Mouse (Mus musculus): ENCODE measurements around the gene Ror2. TPM values are rescaled to one million over a fixed set of nuclear protein-coding genes. Genes with fewer than 3 reads are reported as not detected.

Gene Ror2
- polyA plus RNA-seq, 1 experiment from 2014 or later: 10.2 TPM

DNA sequence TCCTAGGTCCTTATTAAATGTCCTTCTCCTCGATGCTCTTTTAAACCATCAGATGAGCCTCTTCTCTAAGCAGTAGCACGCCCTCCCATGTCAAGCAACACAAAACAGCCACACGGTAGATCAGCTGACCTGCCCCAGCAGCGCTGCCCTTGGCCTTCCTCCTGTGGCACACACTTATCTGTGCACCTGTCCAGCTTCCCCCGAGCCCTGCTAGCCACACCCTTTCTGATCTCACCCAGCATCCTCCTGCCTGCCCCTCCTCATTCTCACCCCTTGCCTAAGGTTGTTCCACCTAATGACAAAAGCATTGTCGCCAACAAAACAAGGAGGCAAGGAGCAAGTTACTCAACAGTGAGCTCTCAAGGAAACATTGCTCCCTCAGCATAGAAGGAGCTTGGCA is 18.1 kb downstream of the Ror2 start:
- H3K4me1 ChIP-seq (ENCODE audit: control insufficient read depth, insufficient read depth, low read length): peaks cover 46% of the 10 kb centered on the region
- no peak overlapping the region for H3K9ac ChIP-seq (ENCODE audit: low read depth, low read length)
- H3K9me3 ChIP-seq (replicated peaks; ENCODE audit: control insufficient read depth, low read length): no peaks in the 10 kb centered on the region
- H3K27ac ChIP-seq (ENCODE audit: low read depth, low read length): no peak overlapping the region
- no peak for ATAC-seq (replicated peaks; ENCODE audit: insufficient number of reproducible peaks, low FRiP score, low TSS enrichment)
- 58% methylated on average over 6 of the region's 6 CpGs for WGBS (ENCODE audit: insufficient replicate concordance)
- H3K36me3 ChIP-seq (ENCODE audit: control insufficient read depth, insufficient read depth, low read length): no peaks in the 10 kb centered on the region
- H3K27me3 ChIP-seq (ENCODE audit: control insufficient read depth, insufficient read depth, low read length): no peaks in the 10 kb centered on the region
- no peak overlapping the region for H3K4me2 ChIP-seq
- H3K4me3 ChIP-seq (ENCODE audit: low read depth, low read length): no peak overlapping the region

DNA sequence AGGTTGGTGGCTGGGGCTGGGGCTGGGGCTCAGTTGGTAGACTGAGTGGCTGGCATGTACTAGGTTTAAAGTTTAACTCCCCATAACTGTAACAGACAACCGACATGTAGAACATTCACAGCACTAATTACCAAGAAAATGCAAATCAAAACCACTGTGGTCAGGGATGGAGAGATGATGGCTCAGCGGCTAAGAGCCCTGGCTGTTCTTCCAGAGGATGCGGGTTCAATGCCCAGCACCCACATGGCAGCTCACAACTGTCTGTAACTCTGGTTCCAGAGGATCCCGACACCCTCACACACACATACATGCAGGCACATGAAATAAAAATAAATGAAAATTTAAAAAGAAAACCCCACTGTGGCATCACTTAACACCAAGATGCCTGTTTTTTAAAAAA is 18.8 kb downstream of the Ror2 start:
- Histone ChIP-seq H3K36me3 (ENCODE audit: control insufficient read depth, insufficient read depth, low read length) (no peaks in the 10 kb centered on the region), H3K4me2 (no peak overlapping the region), H3K9ac (ENCODE audit: low read depth, low read length) (no peak overlapping the region), H3K27me3 (ENCODE audit: control insufficient read depth, insufficient read depth, low read length) (no peaks in the 10 kb centered on the region), H3K27ac (ENCODE audit: low read depth, low read length) (no peak overlapping the region), H3K4me3 (ENCODE audit: low read depth, low read length) (no peak overlapping the region), H3K4me1 (ENCODE audit: control insufficient read depth, insufficient read depth, low read length) (peaks cover 48% of the 10 kb centered on the region), H3K9me3 (replicated peaks; ENCODE audit: control insufficient read depth, low read length) (no peaks in the 10 kb centered on the region)
- no peak for ATAC-seq (replicated peaks; ENCODE audit: insufficient number of reproducible peaks, low FRiP score, low TSS enrichment)
- 86% methylated on average over 4 of the region's 4 CpGs for WGBS (ENCODE audit: insufficient replicate concordance)

- no peak overlapping the region for H3K27ac ChIP-seq (ENCODE audit: low read depth, low read length)
- H3K4me3 ChIP-seq (ENCODE audit: low read depth, low read length): no peak overlapping the region
- H3K36me3 ChIP-seq (ENCODE audit: control insufficient read depth, insufficient read depth, low read length): no peaks in the 10 kb centered on the region
- WGBS (ENCODE audit: insufficient replicate concordance): 71% methylated on average over 8 of the region's 8 CpGs
- peaks cover 47% of the 10 kb centered on the region for H3K4me1 ChIP-seq (ENCODE audit: control insufficient read depth, insufficient read depth, low read length)
- ATAC-seq (replicated peaks; ENCODE audit: insufficient number of reproducible peaks, low FRiP score, low TSS enrichment): no peak
- no peaks in the 10 kb centered on the region for H3K27me3 ChIP-seq (ENCODE audit: control insufficient read depth, insufficient read depth, low read length)
- H3K9me3 ChIP-seq (replicated peaks; ENCODE audit: control insufficient read depth, low read length): no peaks in the 10 kb centered on the region
- H3K4me2 ChIP-seq: no peak overlapping the region
- H3K9ac ChIP-seq (ENCODE audit: low read depth, low read length): no peak overlapping the region
Observed at GRCm38 (mm10) chr13:53266543-53266951, 19.4 kb downstream of the Ror2 start.

DNA sequence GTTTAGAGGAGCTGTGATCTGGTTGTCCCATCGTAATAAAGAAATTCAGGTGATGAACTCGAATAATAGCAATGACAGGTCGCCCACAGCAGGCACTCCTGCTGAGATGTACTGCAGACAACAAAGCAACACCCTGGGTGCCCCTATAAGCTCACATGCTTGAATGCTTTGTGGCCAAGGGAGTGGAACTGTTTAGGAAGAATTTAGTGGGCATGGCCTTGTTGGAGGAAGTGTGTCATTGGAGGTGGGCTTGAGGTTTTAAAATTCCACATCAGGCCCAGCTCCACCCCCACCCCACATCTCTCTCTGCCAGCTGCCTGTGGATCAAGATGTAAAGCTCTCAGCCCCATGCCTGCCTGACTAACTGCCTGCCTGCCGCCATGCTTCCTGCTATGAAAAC is 21.0 kb downstream of the Ror2 start:
- Histone ChIP-seq H3K4me3 (ENCODE audit: low read depth, low read length) (no peak overlapping the region), H3K27ac (ENCODE audit: low read depth, low read length) (peak overlapping the region; percentile 32; the same call in 1 of the 2 replicates), H3K4me1 (ENCODE audit: control insufficient read depth, insufficient read depth, low read length) (peaks cover 55% of the 10 kb centered on the region), H3K4me2 (no peak overlapping the region), H3K36me3 (ENCODE audit: control insufficient read depth, insufficient read depth, low read length) (no peaks in the 10 kb centered on the region), H3K9ac (ENCODE audit: low read depth, low read length) (no peak overlapping the region), H3K27me3 (ENCODE audit: control insufficient read depth, insufficient read depth, low read length) (no peaks in the 10 kb centered on the region), H3K9me3 (replicated peaks; ENCODE audit: control insufficient read depth, low read length) (no peaks in the 10 kb centered on the region)
- ATAC-seq (replicated peaks; ENCODE audit: insufficient number of reproducible peaks, low FRiP score, low TSS enrichment): no peak
- 77% methylated on average over 4 of the region's 4 CpGs for WGBS (ENCODE audit: insufficient replicate concordance)

DNA sequence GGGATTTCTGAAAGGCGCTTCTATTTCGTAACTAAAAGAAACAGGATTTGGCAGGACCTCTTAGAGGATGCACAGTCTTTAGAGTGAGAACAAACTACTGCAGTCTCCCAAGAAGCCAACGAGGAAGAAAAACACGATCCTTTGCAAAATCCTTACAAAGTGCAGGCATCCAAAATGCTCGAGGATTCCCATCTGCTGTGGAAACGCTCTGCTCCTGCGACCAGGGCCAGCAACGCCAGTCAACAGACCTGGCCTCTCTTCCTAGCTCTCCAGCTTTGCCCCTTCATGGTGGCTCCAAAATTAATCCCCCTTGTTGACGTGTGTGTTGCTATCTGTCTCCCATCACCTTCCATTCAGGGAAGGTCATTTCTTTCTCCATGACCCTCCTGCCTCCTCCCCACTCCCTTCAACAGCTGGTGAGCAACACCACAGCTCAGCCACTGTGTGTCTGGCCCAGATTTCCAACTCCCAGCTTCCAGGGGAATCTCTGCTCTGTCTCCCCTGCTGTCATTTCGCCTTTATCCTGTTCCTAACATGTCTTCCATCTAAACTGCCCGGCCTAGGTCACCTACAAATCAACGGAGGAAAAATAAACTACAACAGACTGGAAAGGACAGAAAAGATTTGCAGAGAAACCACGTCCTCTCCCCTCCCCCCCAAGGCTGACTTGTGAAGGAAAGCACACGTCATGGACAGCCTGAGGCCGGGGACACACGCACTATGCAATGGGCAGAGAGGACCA is 23.2 kb downstream of the Ror2 start:
- Histone ChIP-seq H3K4me2 (peak overlapping the region; percentile 36), H3K9me3 (replicated peaks; ENCODE audit: control insufficient read depth, low read length) (no peaks in the 10 kb centered on the region), H3K9ac (ENCODE audit: low read depth, low read length) (peak overlapping the region; percentile 43; the same call in 1 of the 2 replicates), H3K4me3 (ENCODE audit: low read depth, low read length) (no peak overlapping the region), H3K4me1 (ENCODE audit: control insufficient read depth, insufficient read depth, low read length) (peaks cover 62% of the 10 kb centered on the region), H3K36me3 (ENCODE audit: control insufficient read depth, insufficient read depth, low read length) (no peaks in the 10 kb centered on the region), H3K27ac (ENCODE audit: low read depth, low read length) (peak overlapping the region; percentile 86), H3K27me3 (ENCODE audit: control insufficient read depth, insufficient read depth, low read length) (no peaks in the 10 kb centered on the region)
- ATAC-seq (replicated peaks; ENCODE audit: insufficient number of reproducible peaks, low FRiP score, low TSS enrichment): peak; percentile 65
- WGBS (ENCODE audit: insufficient replicate concordance): 26% methylated on average over 16 of the region's 16 CpGs

DNA sequence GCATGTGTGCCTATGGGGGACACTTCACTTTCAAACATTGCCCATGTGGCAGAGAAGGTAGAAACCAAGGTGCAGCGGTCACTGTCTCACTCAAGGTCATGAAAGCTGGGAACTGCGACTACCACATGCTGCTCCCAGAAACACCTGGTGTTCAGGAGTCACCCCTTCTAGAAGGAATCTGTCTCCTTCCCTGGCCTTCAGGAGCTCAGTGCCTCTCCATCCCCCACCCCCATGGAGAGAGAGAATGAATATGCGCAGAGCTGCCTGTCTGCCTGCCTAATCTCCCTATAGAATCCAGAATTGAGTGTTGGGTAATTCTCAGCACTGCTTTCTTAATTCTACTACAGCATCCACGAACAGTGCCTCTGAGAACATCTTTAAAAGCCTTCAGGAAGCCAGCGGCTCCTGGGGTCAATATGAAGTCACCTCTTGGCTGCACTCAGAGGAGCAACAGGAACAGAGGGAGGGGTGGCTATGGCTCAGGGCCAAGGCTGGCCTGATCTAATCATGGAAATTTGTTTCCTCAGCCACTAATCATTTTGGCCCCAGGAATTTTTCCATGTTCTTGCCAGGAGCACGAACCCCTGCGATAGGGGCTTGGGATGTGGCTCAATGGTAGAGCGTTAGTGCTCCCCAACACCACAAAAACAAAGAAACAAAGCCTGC is 24.7 kb downstream of the Ror2 start:
- Histone ChIP-seq H3K36me3 (ENCODE audit: control insufficient read depth, insufficient read depth, low read length) (no peaks in the 10 kb centered on the region), H3K4me2 (peak overlapping the region; percentile 36), H3K9me3 (replicated peaks; ENCODE audit: control insufficient read depth, low read length) (no peaks in the 10 kb centered on the region), H3K9ac (ENCODE audit: low read depth, low read length) (no peak overlapping the region), H3K27ac (ENCODE audit: low read depth, low read length) (peak overlapping the region; percentile 86), H3K4me3 (ENCODE audit: low read depth, low read length) (no peak overlapping the region), H3K4me1 (ENCODE audit: control insufficient read depth, insufficient read depth, low read length) (peaks cover 71% of the 10 kb centered on the region), H3K27me3 (ENCODE audit: control insufficient read depth, insufficient read depth, low read length) (no peaks in the 10 kb centered on the region)
- 0 out of 2 replicates have a peak, but pooled peaks have one; percentile 40 for ATAC-seq (replicated peaks; ENCODE audit: insufficient number of reproducible peaks, low FRiP score, low TSS enrichment)
- WGBS (ENCODE audit: insufficient replicate concordance): 39% methylated on average over 8 of the region's 8 CpGs

DNA sequence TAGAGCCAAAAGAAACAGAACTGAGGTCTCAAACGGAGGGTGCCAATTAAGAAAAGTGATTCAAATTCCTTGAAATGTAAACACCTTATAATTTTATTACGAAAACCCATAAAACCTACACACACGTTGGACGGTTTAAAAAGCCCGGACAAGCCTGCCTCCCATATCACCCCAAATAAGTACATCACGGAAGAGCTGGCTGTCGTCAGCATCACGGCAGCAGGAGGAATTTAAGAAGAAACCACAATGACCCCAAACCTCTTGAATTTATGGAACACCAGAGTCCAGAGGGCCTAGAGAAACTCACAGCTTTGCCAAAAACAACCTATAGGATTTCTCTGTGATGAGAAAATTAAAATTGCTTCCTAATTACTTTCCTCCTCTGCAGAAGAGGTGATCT is 27.0 kb downstream of the Ror2 start:
- H3K27ac ChIP-seq (ENCODE audit: low read depth, low read length): no peak overlapping the region
- no peak for ATAC-seq (replicated peaks; ENCODE audit: insufficient number of reproducible peaks, low FRiP score, low TSS enrichment)
- H3K27me3 ChIP-seq (ENCODE audit: control insufficient read depth, insufficient read depth, low read length): no peaks in the 10 kb centered on the region
- no peaks in the 10 kb centered on the region for H3K9me3 ChIP-seq (replicated peaks; ENCODE audit: control insufficient read depth, low read length)
- WGBS (ENCODE audit: insufficient replicate concordance): 54% methylated on average over 8 of the region's 8 CpGs
- H3K4me1 ChIP-seq (ENCODE audit: control insufficient read depth, insufficient read depth, low read length): peaks cover 68% of the 10 kb centered on the region
- H3K4me3 ChIP-seq (ENCODE audit: low read depth, low read length): no peak overlapping the region
- no peak overlapping the region for H3K9ac ChIP-seq (ENCODE audit: low read depth, low read length)
- H3K4me2 ChIP-seq: no peak overlapping the region
- H3K36me3 ChIP-seq (ENCODE audit: control insufficient read depth, insufficient read depth, low read length): no peaks in the 10 kb centered on the region

- WGBS (ENCODE audit: insufficient replicate concordance): 68% methylated on average over 4 of the region's 4 CpGs
- Histone ChIP-seq H3K9ac (ENCODE audit: low read depth, low read length) (no peak overlapping the region), H3K4me1 (ENCODE audit: control insufficient read depth, insufficient read depth, low read length) (peaks cover 66% of the 10 kb centered on the region)
Observed at GRCm38 (mm10) chr13:53258497-53258896, 27.4 kb downstream of the Ror2 start.

More at GRCm38 (mm10) chr13:53258497-53258896, 27.4 kb downstream of the Ror2 start:
- Histone ChIP-seq H3K4me2 (no peak overlapping the region), H3K9me3 (replicated peaks; ENCODE audit: control insufficient read depth, low read length) (no peaks in the 10 kb centered on the region), H3K27ac (ENCODE audit: low read depth, low read length) (no peak overlapping the region), H3K36me3 (ENCODE audit: control insufficient read depth, insufficient read depth, low read length) (no peaks in the 10 kb centered on the region), H3K4me3 (ENCODE audit: low read depth, low read length) (no peak overlapping the region), H3K27me3 (ENCODE audit: control insufficient read depth, insufficient read depth, low read length) (no peaks in the 10 kb centered on the region)
- no peak for ATAC-seq (replicated peaks; ENCODE audit: insufficient number of reproducible peaks, low FRiP score, low TSS enrichment)

Measured in heart, embryonic 11.5 days (tissue).